Mouse (Mus musculus): ENCODE measurements around the gene Pde4d. TPM values are rescaled to one million over a fixed set of nuclear protein-coding genes. Genes with fewer than 3 reads are reported as not detected.

Gene Pde4d
- polyA plus RNA-seq, 1 experiment from 2014 or later, result 19.0 TPM

GRCm38 (mm10) chr13:109317644-109318043 is 867.9 kb downstream of the Pde4d start:
- Histone ChIP-seq H3K9me3 (ENCODE audit: control insufficient read depth, low read length) (no peaks in the 10 kb centered on the region), H3K36me3 (ENCODE audit: control insufficient read depth, insufficient read depth, low read length) (no peaks in the 10 kb centered on the region), H3K4me2 (no peak overlapping the region), H3K4me1 (replicated peaks; ENCODE audit: control insufficient read depth, insufficient read depth, low read length) (0 out of 2 replicates have a peak, but pooled peaks cover 3% of the 10 kb centered on the region), H3K9ac (ENCODE audit: low read depth, low read length) (no peak overlapping the region), H3K4me3 (ENCODE audit: low read depth, low read length) (no peak overlapping the region), H3K27ac (ENCODE audit: low read depth, low read length) (no peak overlapping the region), H3K27me3 (replicated peaks; ENCODE audit: control insufficient read depth, insufficient read depth, low read length) (no peaks in the 10 kb centered on the region)
- no peak for ATAC-seq (replicated peaks; ENCODE audit: low FRiP score)
- WGBS, result 92% methylated on average over 2 of the region's 2 CpGs
- no peak for DNase-seq (ENCODE audit: low spot score)

DNA sequence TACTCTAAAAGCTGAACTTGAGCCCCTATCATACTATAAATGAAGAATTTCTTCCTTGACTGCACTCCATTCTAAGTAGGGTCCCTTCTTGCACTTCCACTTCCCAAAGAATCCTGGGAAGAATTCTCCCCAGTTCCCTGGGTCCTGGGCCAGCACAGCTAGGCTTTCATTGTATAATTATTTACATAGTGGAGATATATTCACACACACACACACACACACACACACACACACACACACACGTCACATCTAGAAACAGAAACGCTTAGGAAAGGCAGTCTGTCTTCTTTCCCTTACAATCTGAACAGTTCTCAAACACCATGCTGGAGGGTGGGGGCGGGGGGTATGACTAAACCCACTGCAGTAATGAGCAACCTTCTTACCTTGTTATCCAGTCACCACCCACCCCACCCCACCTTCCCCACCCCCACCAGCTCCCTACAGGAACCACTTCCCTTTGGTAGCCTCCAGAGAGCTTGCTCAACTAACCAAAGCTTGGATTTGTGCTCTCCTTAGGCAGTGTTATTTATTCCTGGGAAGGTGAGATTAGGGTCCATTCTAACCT is 868.8 kb downstream of the Pde4d start:
- no peak overlapping the region for H3K9ac ChIP-seq (ENCODE audit: low read depth, low read length)
- H3K36me3 ChIP-seq (ENCODE audit: control insufficient read depth, insufficient read depth, low read length), result no peaks in the 10 kb centered on the region
- H3K4me2 ChIP-seq, result no peak overlapping the region
- ATAC-seq (replicated peaks; ENCODE audit: low FRiP score) (no peak), DNase-seq (ENCODE audit: low spot score) (no peak)
- no peak overlapping the region for H3K4me3 ChIP-seq (ENCODE audit: low read depth, low read length)
- H3K9me3 ChIP-seq (ENCODE audit: control insufficient read depth, low read length), result no peaks in the 10 kb centered on the region
- H3K27me3 ChIP-seq (replicated peaks; ENCODE audit: control insufficient read depth, insufficient read depth, low read length), result no peaks in the 10 kb centered on the region
- 49% methylated on average over 3 of the region's 3 CpGs for WGBS
- 0 out of 2 replicates have a peak, but pooled peaks cover 3% of the 10 kb centered on the region for H3K4me1 ChIP-seq (replicated peaks; ENCODE audit: control insufficient read depth, insufficient read depth, low read length)
- H3K27ac ChIP-seq (ENCODE audit: low read depth, low read length), result no peak overlapping the region

DNA sequence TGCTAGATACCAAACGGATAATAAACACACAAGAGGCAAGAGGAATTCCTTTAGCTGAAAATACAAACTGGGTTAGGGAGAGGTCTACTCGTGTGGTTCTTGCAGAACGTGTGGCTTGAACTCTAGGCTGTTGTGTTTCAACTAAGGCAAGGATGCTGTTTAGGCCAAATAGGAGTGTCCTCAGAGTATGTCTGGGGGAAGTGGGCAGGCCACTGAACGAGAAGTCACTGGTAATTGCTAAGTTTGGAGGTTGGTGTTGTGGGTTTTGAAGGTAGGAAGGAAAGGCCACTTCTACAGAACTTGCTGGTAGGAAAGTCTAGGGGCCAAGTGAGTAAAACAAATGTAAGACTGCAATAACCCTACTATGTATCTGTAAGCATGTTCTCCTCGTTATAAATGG is 876.3 kb downstream of the Pde4d start:
- no peak for DNase-seq (ENCODE audit: low spot score)
- Histone ChIP-seq H3K27ac (ENCODE audit: low read depth, low read length) (no peak overlapping the region), H3K4me1 (replicated peaks; ENCODE audit: control insufficient read depth, insufficient read depth, low read length) (no peaks in the 10 kb centered on the region), H3K27me3 (replicated peaks; ENCODE audit: control insufficient read depth, insufficient read depth, low read length) (no peaks in the 10 kb centered on the region), H3K9me3 (ENCODE audit: control insufficient read depth, low read length) (no peaks in the 10 kb centered on the region), H3K4me2 (no peak overlapping the region), H3K9ac (ENCODE audit: low read depth, low read length) (no peak overlapping the region), H3K36me3 (ENCODE audit: control insufficient read depth, insufficient read depth, low read length) (no peaks in the 10 kb centered on the region), H3K4me3 (ENCODE audit: low read depth, low read length) (no peak overlapping the region)
- ATAC-seq (replicated peaks; ENCODE audit: low FRiP score), result no peak
- WGBS, result 63% methylated on average over 5 of the region's 5 CpGs

DNA sequence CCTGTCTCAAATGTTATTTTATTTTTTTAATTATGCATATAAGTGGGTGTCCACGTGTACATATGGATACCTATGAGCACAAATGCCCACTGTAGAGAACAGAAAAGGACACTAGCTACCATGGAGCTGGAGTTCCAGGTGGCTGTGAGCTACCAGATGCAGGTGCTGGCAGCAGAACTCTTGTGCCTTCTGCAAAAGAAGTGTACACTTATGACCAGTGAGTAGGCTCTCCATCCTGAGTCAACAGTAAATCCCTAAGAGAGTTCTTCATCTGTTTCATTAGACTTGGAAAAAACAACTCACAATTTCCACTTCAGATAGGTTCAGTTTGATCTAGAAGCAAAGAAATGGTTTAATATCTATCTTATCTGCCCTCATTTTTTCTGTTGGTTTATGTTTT is 881.8 kb downstream of the Pde4d start:
- 46% methylated on average over 1 of the region's 1 CpGs for WGBS
- ATAC-seq (replicated peaks; ENCODE audit: low FRiP score), result no peak
- Histone ChIP-seq H3K4me1 (replicated peaks; ENCODE audit: control insufficient read depth, insufficient read depth, low read length) (no peaks in the 10 kb centered on the region), H3K9ac (ENCODE audit: low read depth, low read length) (no peak overlapping the region), H3K27ac (ENCODE audit: low read depth, low read length) (no peak overlapping the region), H3K4me3 (ENCODE audit: low read depth, low read length) (no peak overlapping the region), H3K36me3 (ENCODE audit: control insufficient read depth, insufficient read depth, low read length) (no peaks in the 10 kb centered on the region), H3K9me3 (ENCODE audit: control insufficient read depth, low read length) (no peaks in the 10 kb centered on the region), H3K4me2 (no peak overlapping the region), H3K27me3 (replicated peaks; ENCODE audit: control insufficient read depth, insufficient read depth, low read length) (no peaks in the 10 kb centered on the region)
- DNase-seq (ENCODE audit: low spot score), result no peak

GRCm38 (mm10) chr13:109341902-109342301 is 892.2 kb downstream of the Pde4d start:
- Histone ChIP-seq H3K36me3 (ENCODE audit: control insufficient read depth, insufficient read depth, low read length) (no peaks in the 10 kb centered on the region), H3K4me1 (replicated peaks; ENCODE audit: control insufficient read depth, insufficient read depth, low read length) (no peaks in the 10 kb centered on the region), H3K27ac (ENCODE audit: low read depth, low read length) (no peak overlapping the region), H3K4me2 (no peak overlapping the region), H3K27me3 (replicated peaks; ENCODE audit: control insufficient read depth, insufficient read depth, low read length) (no peaks in the 10 kb centered on the region), H3K9me3 (ENCODE audit: control insufficient read depth, low read length) (no peaks in the 10 kb centered on the region), H3K9ac (ENCODE audit: low read depth, low read length) (no peak overlapping the region), H3K4me3 (ENCODE audit: low read depth, low read length) (no peak overlapping the region)
- DNase-seq (ENCODE audit: low spot score) (no peak), ATAC-seq (replicated peaks; ENCODE audit: low FRiP score) (no peak)
- 55% methylated on average over 3 of the region's 3 CpGs for WGBS

DNA sequence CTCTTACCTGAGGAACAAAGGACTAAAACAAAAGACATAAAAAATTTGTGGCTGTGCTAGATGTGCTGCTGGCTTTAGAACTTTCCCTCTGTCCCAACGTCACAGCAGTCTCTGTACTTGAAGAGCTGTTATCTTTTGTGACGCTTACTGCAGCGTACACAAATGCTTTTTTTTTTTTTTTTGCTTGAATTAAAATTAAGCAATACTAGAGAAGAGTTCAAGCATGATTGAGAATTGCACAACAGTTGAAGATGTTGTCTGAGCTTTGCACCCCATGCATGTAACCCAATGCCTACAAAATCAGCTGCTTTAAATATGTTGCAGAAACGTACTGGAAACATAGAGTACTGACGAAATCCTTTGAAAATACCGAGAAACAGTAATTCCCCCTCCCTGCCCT is 892.7 kb downstream of the Pde4d start:
- Histone ChIP-seq H3K4me1 (replicated peaks; ENCODE audit: control insufficient read depth, insufficient read depth, low read length) (no peaks in the 10 kb centered on the region), H3K4me3 (ENCODE audit: low read depth, low read length) (no peak overlapping the region), H3K9me3 (ENCODE audit: control insufficient read depth, low read length) (no peaks in the 10 kb centered on the region), H3K4me2 (no peak overlapping the region), H3K27ac (ENCODE audit: low read depth, low read length) (no peak overlapping the region), H3K9ac (ENCODE audit: low read depth, low read length) (no peak overlapping the region), H3K27me3 (replicated peaks; ENCODE audit: control insufficient read depth, insufficient read depth, low read length) (no peaks in the 10 kb centered on the region), H3K36me3 (ENCODE audit: control insufficient read depth, insufficient read depth, low read length) (no peaks in the 10 kb centered on the region)
- WGBS, result 59% methylated on average over 6 of the region's 6 CpGs
- ATAC-seq (replicated peaks; ENCODE audit: low FRiP score) (no peak), DNase-seq (ENCODE audit: low spot score) (no peak)

GRCm38 (mm10) chr13:109343596-109343995 is 893.8 kb downstream of the Pde4d start:
- no peak overlapping the region for H3K4me2 ChIP-seq
- WGBS, result 6% methylated on average over 4 of the region's 4 CpGs
- H3K27me3 ChIP-seq (replicated peaks; ENCODE audit: control insufficient read depth, insufficient read depth, low read length), result no peaks in the 10 kb centered on the region
- H3K36me3 ChIP-seq (ENCODE audit: control insufficient read depth, insufficient read depth, low read length), result no peaks in the 10 kb centered on the region
- H3K9me3 ChIP-seq (ENCODE audit: control insufficient read depth, low read length), result no peaks in the 10 kb centered on the region
- no peak for DNase-seq (ENCODE audit: low spot score)
- no peak overlapping the region for H3K9ac ChIP-seq (ENCODE audit: low read depth, low read length)
- H3K4me1 ChIP-seq (replicated peaks; ENCODE audit: control insufficient read depth, insufficient read depth, low read length), result no peaks in the 10 kb centered on the region
- no peak overlapping the region for H3K27ac ChIP-seq (ENCODE audit: low read depth, low read length)
- H3K4me3 ChIP-seq (ENCODE audit: low read depth, low read length), result no peak overlapping the region
- peak; percentile 67 for ATAC-seq (replicated peaks; ENCODE audit: low FRiP score)

GRCm38 (mm10) chr13:109347770-109348169 is 898.0 kb downstream of the Pde4d start:
- H3K9ac ChIP-seq (ENCODE audit: low read depth, low read length), result no peak overlapping the region
- WGBS, result 64% methylated on average over 11 of the region's 11 CpGs
- no peaks in the 10 kb centered on the region for H3K27me3 ChIP-seq (replicated peaks; ENCODE audit: control insufficient read depth, insufficient read depth, low read length)
- H3K4me2 ChIP-seq, result no peak overlapping the region
- no peak overlapping the region for H3K4me3 ChIP-seq (ENCODE audit: low read depth, low read length)
- H3K9me3 ChIP-seq (ENCODE audit: control insufficient read depth, low read length), result no peaks in the 10 kb centered on the region
- H3K36me3 ChIP-seq (ENCODE audit: control insufficient read depth, insufficient read depth, low read length), result no peaks in the 10 kb centered on the region
- no peak for DNase-seq (ENCODE audit: low spot score)
- H3K27ac ChIP-seq (ENCODE audit: low read depth, low read length), result no peak overlapping the region
- H3K4me1 ChIP-seq (replicated peaks; ENCODE audit: control insufficient read depth, insufficient read depth, low read length), result no peaks in the 10 kb centered on the region
- no peak for ATAC-seq (replicated peaks; ENCODE audit: low FRiP score)

DNA sequence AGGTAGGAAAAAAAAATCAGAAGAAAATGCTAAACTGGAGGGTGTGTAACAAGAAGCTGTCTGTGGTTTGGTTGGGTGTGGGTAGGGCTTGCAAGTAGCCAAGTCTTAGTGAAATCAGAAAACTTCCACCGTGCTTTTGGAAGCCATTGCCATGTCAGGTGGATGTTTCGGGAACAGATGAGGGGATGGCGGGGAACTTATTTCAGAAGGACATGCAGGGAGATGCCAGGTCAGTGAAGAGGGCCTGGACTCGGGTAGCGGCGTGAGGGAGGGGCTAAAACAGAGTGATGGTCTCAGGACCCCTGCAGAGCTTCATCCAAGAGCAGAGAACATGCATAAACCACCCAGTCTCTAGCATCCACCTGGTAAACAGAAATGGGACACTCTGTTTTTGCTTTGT is 898.6 kb downstream of the Pde4d start:
- WGBS, result 83% methylated on average over 6 of the region's 6 CpGs
- no peak for ATAC-seq (replicated peaks; ENCODE audit: low FRiP score)

More for the DNA sequence above, 898.6 kb downstream of the Pde4d start:
- Histone ChIP-seq H3K4me3 (ENCODE audit: low read depth, low read length) (no peak overlapping the region), H3K4me1 (replicated peaks; ENCODE audit: control insufficient read depth, insufficient read depth, low read length) (no peaks in the 10 kb centered on the region), H3K36me3 (ENCODE audit: control insufficient read depth, insufficient read depth, low read length) (no peaks in the 10 kb centered on the region), H3K4me2 (no peak overlapping the region), H3K27ac (ENCODE audit: low read depth, low read length) (no peak overlapping the region), H3K27me3 (replicated peaks; ENCODE audit: control insufficient read depth, insufficient read depth, low read length) (no peaks in the 10 kb centered on the region), H3K9ac (ENCODE audit: low read depth, low read length) (no peak overlapping the region), H3K9me3 (ENCODE audit: control insufficient read depth, low read length) (no peaks in the 10 kb centered on the region)
- no peak for DNase-seq (ENCODE audit: low spot score)
